In genomic region chr16:37472620-37473312, GRCm38 (mm10) we compare ENCODE assay signal across 11 mouse cellular contexts.
DNase-seq lines count a peak whose midpoint lies in the region; ATAC-seq lines count a peak whose summit lies in the region.
"Had no signal": no experiment of that assay in that cellular context is flagged by ENCODE, and none has a peak within 500 bp of the region (broad histone marks: within the 10 kb centered on the region; RNA-seq: fewer than 3 reads in every experiment).

No protein-coding gene starts in this region.

- WGBS in heart, embryonic 13.5 days = 33% methylated on average over 5 of the region's 5 CpGs

- no peaks in the 10 kb centered on the region for H3K36me3 ChIP-seq in heart, embryonic 13.5 days

- no peak for DNase-seq in heart, adult 18-20 months
- DNase-seq in ovary, adult 18-20 months (ENCODE audit: low spot score) = peak; percentile 28
- no peak for DNase-seq in ovary, postnatal 14 days (ENCODE audit: low spot score)
- peak; percentile 67 for DNase-seq in brain, adult 2 months (ENCODE audit: low read depth, low spot score)
- peak; percentile 36 to 51 for DNase-seq in cerebellum, postnatal 36 days
- no peak for DNase-seq in urinary bladder, adult 18-20 months (ENCODE audit: low spot score in 2 of 2)
- DNase-seq: kidney, postnatal 14 days; thymus, postnatal 4 days had no signal

- peak overlapping the region; percentile 29; the same call in 1 of the 2 replicates for H3K27ac ChIP-seq in heart, embryonic 13.5 days (replicated peaks)
- H3K27ac ChIP-seq: liver, embryonic 14.5 days had no signal

- H3K9me3 ChIP-seq in heart, embryonic 13.5 days = no peaks in the 10 kb centered on the region

- no peak for ATAC-seq in heart, embryonic 13.5 days (ENCODE audit: extremely low read depth, insufficient number of reproducible peaks, low FRiP score, low TSS enrichment)
- ATAC-seq in erythroblast, adult 5-6 weeks (replicated peaks; ENCODE audit: low FRiP score, poor library complexity, severe bottlenecking) = no peak

- H3K4me2 ChIP-seq in heart, embryonic 13.5 days = peak overlapping the region; percentile 10; the same call in 1 of the 2 replicates

- no peak overlapping the region for H3K9ac ChIP-seq in heart, embryonic 13.5 days
- H3K9ac ChIP-seq: liver, embryonic 14.5 days had no signal

- no peaks in the 10 kb centered on the region for H3K27me3 ChIP-seq in heart, embryonic 13.5 days (replicated peaks)

- H3K4me1 ChIP-seq in heart, embryonic 13.5 days = peaks cover 11% of the 10 kb centered on the region

- no peak overlapping the region for H3K4me3 ChIP-seq in heart, embryonic 13.5 days

Comparison
In these comparisons a context has a peak if more than half of its experiments do, and no peak if none do; other contexts are left out.
1. DNase-seq: peak in ovary, adult 18-20 months (single experiment), brain, adult 2 months (single experiment) and cerebellum, postnatal 36 days (2 of 2); none in heart, adult 18-20 months (0 of 2), ovary, postnatal 14 days (single experiment) and urinary bladder, adult 18-20 months (0 of 2).